Mouse (Mus musculus): ENCODE data around the gene Dctpp1. TPM values are rescaled to one million over a fixed set of nuclear protein-coding genes. Genes with fewer than 3 reads are reported as not detected.

The Dctpp1 gene
- polyA plus RNA-seq, 1 experiment from 2014 or later = 159 TPM

DNA sequence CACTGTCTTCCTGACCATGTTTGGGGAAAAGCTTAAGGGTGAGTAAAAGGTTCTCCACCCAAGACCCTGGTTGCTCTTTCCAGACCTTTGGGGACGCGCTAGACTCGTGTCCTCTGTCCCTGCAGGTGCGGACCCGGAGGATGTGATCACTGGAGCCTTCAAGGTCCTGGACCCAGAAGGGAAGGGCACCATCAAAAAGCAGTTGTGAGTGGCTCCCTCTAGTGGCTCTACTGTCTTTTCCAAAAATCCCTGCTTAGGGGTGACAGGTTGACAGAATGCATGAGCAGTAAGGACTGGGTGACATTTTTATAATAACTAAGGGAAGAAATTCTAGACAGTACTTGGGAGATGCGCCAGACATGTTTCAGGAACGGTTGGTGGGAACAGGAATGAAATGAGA, 47.0 kb downstream of the Dctpp1 start:
- Histone ChIP-seq H3K4me1 (peaks cover 11% of the 10 kb centered on the region), H3K9me3 (no peaks in the 10 kb centered on the region), H3K9ac (replicated peaks) (no peak overlapping the region), H3K4me2 (replicated peaks) (no peak overlapping the region), H3K27ac (replicated peaks) (no peak overlapping the region), H3K27me3 (no peaks in the 10 kb centered on the region), H3K4me3 (no peak overlapping the region), H3K36me3 (no peaks in the 10 kb centered on the region)
- no peak for ATAC-seq (replicated peaks)
- WGBS = 34% methylated on average over 7 of the region's 7 CpGs

DNA sequence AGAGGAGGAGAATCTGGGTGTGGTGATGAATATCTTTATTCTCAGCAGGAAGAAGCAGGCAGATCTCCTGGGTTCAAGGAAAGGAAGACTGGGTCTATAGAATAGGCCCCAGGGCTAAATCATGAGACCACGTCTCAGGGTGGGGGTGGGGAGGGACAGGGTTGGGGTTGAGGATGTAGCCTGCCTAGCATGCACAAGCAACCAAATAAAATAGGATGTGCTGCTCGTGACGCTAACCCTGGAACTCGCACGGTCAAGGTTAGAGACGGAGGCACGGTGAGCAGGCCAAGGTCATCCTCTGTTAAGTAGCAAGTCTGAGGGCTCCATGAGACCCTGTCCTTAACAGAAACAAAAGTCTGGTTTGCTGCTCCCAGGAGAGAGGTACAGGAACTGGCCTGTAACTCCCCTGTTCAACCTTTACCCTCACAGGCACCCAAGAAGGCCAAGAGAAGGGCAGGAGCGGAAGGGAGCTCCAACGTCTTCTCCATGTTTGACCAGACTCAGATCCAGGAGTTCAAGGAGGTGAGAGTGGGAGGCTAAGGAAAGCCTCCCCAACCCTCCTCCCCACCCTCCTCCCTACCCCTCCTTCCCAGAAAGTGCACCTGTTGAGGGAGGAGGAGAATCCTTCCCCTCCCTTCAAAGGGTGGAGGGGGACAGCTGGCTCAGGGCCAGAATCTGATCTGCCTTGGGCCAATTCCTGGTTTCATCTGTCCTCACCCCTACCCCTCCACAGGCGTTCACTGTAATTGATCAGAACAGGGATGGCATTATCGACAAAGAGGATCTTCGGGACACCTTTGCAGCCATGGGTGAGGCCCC, 47.9 kb downstream of the Dctpp1 start:
- Histone ChIP-seq H3K4me1 (peaks cover 12% of the 10 kb centered on the region), H3K4me2 (replicated peaks) (no peak overlapping the region), H3K27me3 (no peaks in the 10 kb centered on the region), H3K36me3 (no peaks in the 10 kb centered on the region), H3K9me3 (no peaks in the 10 kb centered on the region), H3K9ac (replicated peaks) (no peak overlapping the region), H3K27ac (replicated peaks) (no peak overlapping the region), H3K4me3 (no peak overlapping the region)
- no peak for ATAC-seq (replicated peaks)
- WGBS = 93% methylated on average over 12 of the region's 12 CpGs

DNA sequence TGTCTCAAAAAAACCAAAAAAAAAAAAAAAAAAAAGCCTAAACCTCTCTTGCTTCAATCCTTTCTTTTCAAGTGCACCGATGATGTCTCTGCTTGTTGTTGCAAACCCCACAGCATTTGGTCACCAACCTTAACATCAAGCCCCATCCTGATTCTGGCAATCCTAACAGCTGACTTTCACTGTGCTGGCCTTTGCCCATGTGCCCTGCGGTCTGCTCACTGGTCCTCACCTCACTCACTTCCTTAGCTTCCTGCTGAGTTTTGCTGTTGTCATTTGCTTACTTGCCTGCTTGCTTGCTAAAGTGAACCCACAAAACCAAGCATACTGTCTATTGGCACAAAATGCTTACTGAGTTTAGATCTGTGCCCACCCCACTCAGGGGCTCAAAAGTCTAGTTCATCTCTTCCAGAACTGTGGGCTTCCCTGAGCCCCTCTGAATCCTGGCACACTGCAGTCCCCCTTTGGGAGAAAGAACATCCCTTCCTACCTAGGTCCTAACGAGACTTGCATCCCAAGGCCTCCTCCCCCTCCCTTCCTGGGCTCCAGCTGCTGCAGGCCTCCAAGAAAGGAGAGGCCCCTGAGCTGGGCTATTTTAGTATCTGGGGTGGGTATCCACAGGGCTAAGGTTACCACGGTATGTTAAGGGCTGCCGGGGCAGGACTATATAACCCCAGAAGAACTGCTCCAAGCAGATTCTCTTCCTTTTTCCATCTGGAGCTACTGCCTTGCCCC, 49.3 kb downstream of the Dctpp1 start:
- H3K9me3 ChIP-seq = no peaks in the 10 kb centered on the region
- H3K4me1 ChIP-seq = peaks cover 26% of the 10 kb centered on the region
- H3K4me2 ChIP-seq (replicated peaks) = no peak overlapping the region
- H3K36me3 ChIP-seq = no peaks in the 10 kb centered on the region
- WGBS = 75% methylated on average over 5 of the region's 5 CpGs
- H3K27me3 ChIP-seq = no peaks in the 10 kb centered on the region
- no peak overlapping the region for H3K4me3 ChIP-seq
- H3K27ac ChIP-seq (replicated peaks) = no peak overlapping the region
- ATAC-seq (replicated peaks) = no peak
- no peak overlapping the region for H3K9ac ChIP-seq (replicated peaks)

DNA sequence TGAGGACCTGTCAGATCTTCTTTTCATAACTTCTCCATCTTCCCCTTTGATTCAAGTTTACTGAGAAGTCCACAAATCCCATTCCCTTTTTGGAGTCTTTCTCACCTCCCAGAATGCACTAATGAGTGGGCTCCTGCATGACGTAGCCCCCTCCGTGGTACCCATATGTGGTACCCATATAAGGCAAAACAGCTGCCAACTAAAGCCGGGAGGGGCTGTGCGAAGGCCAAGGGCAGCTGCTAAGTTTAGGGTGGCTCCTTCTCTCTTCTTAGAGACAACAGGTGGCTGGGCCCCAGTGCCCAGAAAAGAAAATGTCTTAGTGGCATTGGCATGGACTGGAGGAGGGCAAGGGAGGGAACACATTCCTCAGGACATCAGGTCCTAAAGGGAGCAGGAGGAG, 50.2 kb downstream of the Dctpp1 start:
- Histone ChIP-seq H3K4me1 (peaks cover 34% of the 10 kb centered on the region), H3K4me2 (replicated peaks) (no peak overlapping the region), H3K9ac (replicated peaks) (no peak overlapping the region), H3K9me3 (no peaks in the 10 kb centered on the region), H3K36me3 (peaks cover 2% of the 10 kb centered on the region; the same call in 1 of the 2 replicates), H3K27me3 (no peaks in the 10 kb centered on the region), H3K27ac (replicated peaks) (no peak overlapping the region), H3K4me3 (no peak overlapping the region)
- no peak for ATAC-seq (replicated peaks)
- WGBS = 95% methylated on average over 4 of the region's 4 CpGs

DNA sequence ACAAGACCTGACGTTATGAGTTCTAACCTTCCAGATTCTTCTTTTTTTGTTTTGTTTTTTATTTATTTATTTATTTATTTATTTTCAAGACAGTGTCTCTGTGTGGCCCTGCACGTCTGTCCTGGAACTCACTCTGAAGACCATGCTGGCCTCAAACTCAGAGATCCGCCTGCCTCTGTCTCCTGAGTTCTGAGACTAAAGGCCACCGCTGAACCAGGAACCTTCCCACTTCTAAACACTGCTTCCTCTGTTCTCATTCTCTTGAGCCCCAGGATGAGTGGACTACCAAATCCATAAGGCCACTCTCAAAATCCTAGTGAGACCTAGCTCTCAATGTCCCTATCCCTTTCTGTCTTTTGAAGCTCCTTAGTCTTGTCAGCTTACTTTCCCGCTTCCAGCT, 50.7 kb downstream of the Dctpp1 start:
- no peak for ATAC-seq (replicated peaks)
- Histone ChIP-seq H3K9ac (replicated peaks) (no peak overlapping the region), H3K27ac (replicated peaks) (peak overlapping the region; percentile 91)

DNA sequence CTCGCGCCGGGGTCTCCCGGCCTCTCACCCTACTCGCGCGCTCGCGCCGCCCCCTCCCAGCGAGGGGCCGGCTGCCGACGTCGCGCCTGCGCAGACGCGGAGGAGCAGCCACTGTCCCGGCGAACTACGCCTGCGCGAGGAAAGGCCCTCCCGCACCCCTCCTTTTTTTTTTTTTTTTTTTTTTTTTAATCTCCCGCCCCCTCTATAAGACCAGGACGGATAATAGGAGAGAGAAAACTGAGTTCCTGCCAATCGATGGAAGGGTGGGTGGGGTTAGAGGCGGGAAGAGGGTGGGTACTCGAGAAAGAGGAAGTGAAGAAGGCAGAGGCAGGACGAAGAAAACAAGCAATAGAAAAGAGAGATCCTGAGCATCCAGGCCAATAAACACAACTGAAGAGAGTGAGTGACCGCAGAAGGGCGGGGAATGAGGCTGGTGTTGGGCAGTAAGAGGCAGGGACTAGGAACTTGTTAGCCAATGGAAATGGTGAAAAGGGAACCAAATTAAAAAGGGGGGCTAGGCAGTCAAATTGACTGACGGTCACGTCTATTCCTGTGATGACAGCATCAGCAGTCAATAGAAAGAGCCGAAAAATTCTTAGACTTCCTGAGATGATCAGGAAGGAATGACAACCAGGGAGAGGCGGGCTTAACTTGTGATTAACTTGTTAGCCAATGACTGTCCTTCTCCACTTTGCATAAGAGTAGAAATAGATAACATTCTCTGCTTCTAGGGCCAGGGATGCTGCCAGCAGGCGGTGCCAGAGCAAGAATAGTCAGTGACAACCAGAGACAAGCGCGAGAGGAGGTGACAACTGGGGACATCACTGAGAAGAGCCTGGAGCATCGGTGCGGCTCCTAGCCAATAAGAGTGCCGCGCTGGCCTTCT, 51.7 kb downstream of the Dctpp1 start, which contains the start of gene Mylpf:
Gene Mylpf (plus strand): TSS at position 338 of the 886 bp plus-strand sequence.
- 0% methylated on average over 19 of the region's 44 CpGs for WGBS
- peak within 1 kb of the TSS; percentile 96 for H3K4me2 ChIP-seq (replicated peaks)
- H3K9ac ChIP-seq (replicated peaks) = peak within 1 kb of the TSS; percentile 90
- ATAC-seq (replicated peaks) = peak; percentile 97
- H3K27ac ChIP-seq (replicated peaks) = peak within 1 kb of the TSS; percentile 91
- H3K9me3 ChIP-seq = no peaks in the 10 kb centered on the region
- H3K36me3 ChIP-seq = peaks cover 7% of the 10 kb centered on the region; the same call in 1 of the 2 replicates
- peak within 1 kb of the TSS; percentile 97 for H3K4me3 ChIP-seq
- peaks cover 40% of the 10 kb centered on the region for H3K4me1 ChIP-seq
- H3K27me3 ChIP-seq = no peaks in the 10 kb centered on the region

More for the DNA sequence above, 50.7 kb downstream of the Dctpp1 start:
- Histone ChIP-seq H3K4me1 (peaks cover 35% of the 10 kb centered on the region), H3K9me3 (no peaks in the 10 kb centered on the region), H3K4me2 (replicated peaks) (peak overlapping the region; percentile 87), H3K36me3 (peaks cover 6% of the 10 kb centered on the region; the same call in 1 of the 2 replicates), H3K27me3 (no peaks in the 10 kb centered on the region), H3K4me3 (no peak overlapping the region)
- WGBS = 75% methylated on average over 5 of the region's 5 CpGs

DNA sequence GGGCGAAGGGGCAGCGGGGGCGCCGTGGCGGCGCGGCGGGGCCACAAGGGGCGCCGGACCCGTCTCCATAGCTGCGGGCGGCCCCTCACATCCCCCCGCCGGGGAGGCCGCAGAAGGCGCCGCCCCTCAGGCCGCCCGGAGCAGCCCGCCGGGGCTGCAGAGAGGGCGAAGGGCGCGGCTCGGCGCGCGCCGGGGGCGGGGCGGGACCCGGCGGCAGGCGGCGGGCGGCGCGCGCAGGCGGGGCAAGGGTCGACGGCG, 52.3 kb downstream of the Dctpp1 start, which contains the start of gene Tbc1d10b:
Gene Tbc1d10b (minus strand): TSS at position 174 of the 258 bp plus-strand sequence.
- Histone ChIP-seq H3K36me3 (peaks cover 10% of the 10 kb centered on the region; the same call in 1 of the 2 replicates), H3K9ac (replicated peaks) (peak within 1 kb of the TSS; percentile 90), H3K4me3 (peak within 1 kb of the TSS; percentile 97), H3K27ac (replicated peaks) (peak within 1 kb of the TSS; percentile 91), H3K4me1 (peaks cover 44% of the 10 kb centered on the region), H3K9me3 (no peaks in the 10 kb centered on the region), H3K27me3 (no peaks in the 10 kb centered on the region), H3K4me2 (replicated peaks) (peak within 1 kb of the TSS; percentile 96)
- WGBS = no CpG with 5 or more reads among the region's 44 CpGs
- ATAC-seq (replicated peaks) = peak; percentile 9; the same call in 1 of the 2 replicates

DNA sequence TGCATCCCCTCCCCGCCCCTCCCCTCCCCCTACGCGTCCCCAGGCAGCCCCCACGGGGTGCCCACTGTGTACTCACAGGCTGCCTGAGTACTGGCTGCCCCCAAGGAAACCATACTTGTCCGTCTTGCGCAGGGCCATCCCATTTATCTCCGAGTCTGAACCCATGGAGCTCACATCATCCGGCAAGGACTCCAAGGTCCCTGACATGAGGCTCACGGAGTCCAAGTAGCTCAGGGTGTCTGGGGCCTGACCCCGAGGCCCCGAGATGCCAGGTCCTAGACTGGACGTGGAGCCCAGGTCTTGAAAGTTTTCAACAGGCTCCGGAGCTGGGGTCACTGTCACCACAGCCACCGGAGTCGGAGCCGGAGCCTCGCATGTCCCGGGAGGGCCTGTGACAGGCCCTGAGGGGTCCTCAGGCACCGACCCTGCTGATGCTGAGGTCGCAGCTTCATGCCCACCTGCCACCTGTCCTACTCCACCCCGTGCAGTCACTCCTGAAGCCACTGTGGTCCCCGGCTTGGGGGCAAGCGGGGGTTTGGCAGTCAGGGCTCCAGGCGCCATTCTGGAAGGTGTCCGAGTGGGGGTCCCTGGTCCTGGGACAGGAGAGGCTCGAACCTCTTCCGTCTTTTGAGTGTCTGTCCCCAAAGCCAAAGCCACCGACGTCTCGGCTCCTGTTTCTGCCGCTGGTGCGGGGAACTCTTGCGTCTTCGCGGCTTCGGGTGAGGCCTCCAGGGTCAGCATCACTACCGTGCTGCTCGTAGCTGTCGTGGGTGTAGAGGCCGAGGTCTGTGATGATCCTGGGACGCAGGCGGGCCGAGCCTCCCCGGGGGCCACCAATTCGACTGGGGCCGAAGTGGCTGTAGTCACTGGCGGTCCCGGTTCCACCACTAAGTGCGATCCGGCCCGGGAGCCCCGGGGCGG, 52.9 kb downstream of the Dctpp1 start:
- ATAC-seq (replicated peaks) = no peak
- WGBS = under 1% methylated on average over 47 of the region's 53 CpGs

More for the DNA sequence above, 52.9 kb downstream of the Dctpp1 start:
- peak overlapping the region; percentile 73 for H3K27ac ChIP-seq (replicated peaks)
- H3K27me3 ChIP-seq = no peaks in the 10 kb centered on the region
- peak overlapping the region; percentile 90 for H3K9ac ChIP-seq (replicated peaks)
- H3K4me3 ChIP-seq = peak overlapping the region; percentile 97
- peaks cover 16% of the 10 kb centered on the region for H3K36me3 ChIP-seq
- H3K4me1 ChIP-seq = peaks cover 44% of the 10 kb centered on the region
- H3K9me3 ChIP-seq = no peaks in the 10 kb centered on the region
- H3K4me2 ChIP-seq (replicated peaks) = peak overlapping the region; percentile 96

Other genes starting within 250 kb of the Dctpp1 start
- gene Mvp, start 246.1 kb downstream of the Dctpp1 start, polyA plus RNA-seq (2015; fragmentation: Nextera tagmentation; extraction: Ambion mirVana) = 3.0 and 3.5 TPM in 2 replicates
- not detected in 2 replicates for gene Pagr1b, start 244.2 kb downstream of the Dctpp1 start, polyA plus RNA-seq (2015; fragmentation: Nextera tagmentation; extraction: Ambion mirVana)
- gene Pagr1a, start 243.4 kb downstream of the Dctpp1 start, polyA plus RNA-seq (2015; fragmentation: Nextera tagmentation; extraction: Ambion mirVana) = 32.2 and 40.4 TPM in 2 replicates
- 67.9 and 75.6 TPM in 2 replicates for gene Gm42742, start 239.6 kb downstream of the Dctpp1 start, polyA plus RNA-seq (2015; fragmentation: Nextera tagmentation; extraction: Ambion mirVana)
- 18.0 and 19.8 TPM in 2 replicates for gene Prrt2, start 239.5 kb downstream of the Dctpp1 start, polyA plus RNA-seq (2015; fragmentation: Nextera tagmentation; extraction: Ambion mirVana)
- gene Maz, start 233.7 kb downstream of the Dctpp1 start, polyA plus RNA-seq (2015; fragmentation: Nextera tagmentation; extraction: Ambion mirVana) = 79.3 and 84.0 TPM in 2 replicates
- gene Kif22, start 218.2 kb downstream of the Dctpp1 start, polyA plus RNA-seq (2015; fragmentation: Nextera tagmentation; extraction: Ambion mirVana) = 67.6 and 69.0 TPM in 2 replicates
- not detected in 2 replicates for gene Zg16, start 173.4 kb downstream of the Dctpp1 start, polyA plus RNA-seq (2015; fragmentation: Nextera tagmentation; extraction: Ambion mirVana)
- gene AI467606, start 169.3 kb downstream of the Dctpp1 start, polyA plus RNA-seq (2015; fragmentation: Nextera tagmentation; extraction: Ambion mirVana) = 1.3 and 1.6 TPM in 2 replicates
- 0.50 and 0.66 TPM in 2 replicates for gene Qprt, start 138.5 kb downstream of the Dctpp1 start, polyA plus RNA-seq (2015; fragmentation: Nextera tagmentation; extraction: Ambion mirVana)
- not detected in 2 replicates for gene Spn, start 122.9 kb downstream of the Dctpp1 start, polyA plus RNA-seq (2015; fragmentation: Nextera tagmentation; extraction: Ambion mirVana)
- 86.7 and 91.5 TPM in 2 replicates for gene Cd2bp2, start 64.7 kb downstream of the Dctpp1 start, polyA plus RNA-seq (2015; fragmentation: Nextera tagmentation; extraction: Ambion mirVana)
- 33.6 and 35.1 TPM in 2 replicates for gene Tbc1d10b, start 52.2 kb downstream of the Dctpp1 start, polyA plus RNA-seq (2015; fragmentation: Nextera tagmentation; extraction: Ambion mirVana)
- gene Mylpf, start 51.8 kb downstream of the Dctpp1 start, polyA plus RNA-seq (2015; fragmentation: Nextera tagmentation; extraction: Ambion mirVana) = 6.1 and 6.3 TPM in 2 replicates
- 70.7 and 71.5 TPM in 2 replicates for gene Zfp553, start 27.6 kb downstream of the Dctpp1 start, polyA plus RNA-seq (2015; fragmentation: Nextera tagmentation; extraction: Ambion mirVana)
- gene Sept1, start 27.6 kb downstream of the Dctpp1 start, polyA plus RNA-seq (2015; fragmentation: Nextera tagmentation; extraction: Ambion mirVana) = 21.8 and 27.8 TPM in 2 replicates
- gene Zfp771, start 16.4 kb downstream of the Dctpp1 start, polyA plus RNA-seq (2015; fragmentation: Nextera tagmentation; extraction: Ambion mirVana) = 65.2 and 65.9 TPM in 2 replicates
- 48.7 and 49.5 TPM in 2 replicates for gene Sephs2, start 13.3 kb upstream of the Dctpp1 start, polyA plus RNA-seq (2015; fragmentation: Nextera tagmentation; extraction: Ambion mirVana)
- gene Itgal, start 35.6 kb upstream of the Dctpp1 start, polyA plus RNA-seq (2015; fragmentation: Nextera tagmentation; extraction: Ambion mirVana) = 0.22 and 0.28 TPM in 2 replicates
- gene Zfp768, start 84.9 kb upstream of the Dctpp1 start, polyA plus RNA-seq (2015; fragmentation: Nextera tagmentation; extraction: Ambion mirVana) = 12.1 and 12.7 TPM in 2 replicates
- 7.6 and 8.9 TPM in 2 replicates for gene Zfp747, start 115.3 kb upstream of the Dctpp1 start, polyA plus RNA-seq (2015; fragmentation: Nextera tagmentation; extraction: Ambion mirVana)
- gene 9130019O22Rik, start 126.5 kb upstream of the Dctpp1 start, polyA plus RNA-seq (2015; fragmentation: Nextera tagmentation; extraction: Ambion mirVana) = 4.8 and 5.5 TPM in 2 replicates
- 5.4 and 5.9 TPM in 2 replicates for gene E430018J23Rik, start 132.9 kb upstream of the Dctpp1 start, polyA plus RNA-seq (2015; fragmentation: Nextera tagmentation; extraction: Ambion mirVana)
- 4.6 and 6.1 TPM in 2 replicates for gene Zfp764, start 146.1 kb upstream of the Dctpp1 start, polyA plus RNA-seq (2015; fragmentation: Nextera tagmentation; extraction: Ambion mirVana)
- gene Zfp688, start 161.4 kb upstream of the Dctpp1 start, polyA plus RNA-seq (2015; fragmentation: Nextera tagmentation; extraction: Ambion mirVana) = 27.8 and 29.5 TPM in 2 replicates
- gene Zfp689, start 188.4 kb upstream of the Dctpp1 start, polyA plus RNA-seq (2015; fragmentation: Nextera tagmentation; extraction: Ambion mirVana) = 16.2 and 17.1 TPM in 2 replicates
- 48.5 and 50.9 TPM in 2 replicates for gene Prr14, start 198.9 kb upstream of the Dctpp1 start, polyA plus RNA-seq (2015; fragmentation: Nextera tagmentation; extraction: Ambion mirVana)
- 12.7 and 13.2 TPM in 2 replicates for gene Fbrs, start 218.5 kb upstream of the Dctpp1 start, polyA plus RNA-seq (2015; fragmentation: Nextera tagmentation; extraction: Ambion mirVana)

Data from forebrain, embryonic 15.5 days (tissue).